Mouse (Mus musculus) CH12.LX (cell line): ENCODE results near the gene Lifr. TPM values are rescaled to one million over a fixed set of nuclear protein-coding genes. Genes with fewer than 3 reads are reported as not detected.

Source experiments
- DNase-seq: peaks from one replicate; pipeline ENCODE4 v3.0.0-alpha.2; 2013; ENCODE audit errors: extremely low read depth
- H3K27ac ChIP-seq: 2 replicates; pipeline ENCODE4 v1.5.1; 2012; ENCODE audit warnings: low read depth, mild to moderate bottlenecking, control low read depth, moderate library complexity; ENCODE audit not compliant: insufficient read depth
- H3K27me3 ChIP-seq: replicated peaks from 2 replicates; pipeline ENCODE3; 2012; ENCODE audit warnings: inconsistent platforms
- H3K36me3 ChIP-seq, 2 experiments: replicated peaks in 1 of 2; 2 replicates each; pipeline versions ENCODE3 to v1.6.1; 2012; ENCODE audit warnings: inconsistent platforms in 1 of 2, low read length in 1 of 2, mild to moderate bottlenecking in 1 of 2, mixed read lengths in 1 of 2, moderate library complexity in 1 of 2; ENCODE audit not compliant: control insufficient read depth in 1 of 2, insufficient read depth in 1 of 2
- H3K4me1 ChIP-seq, 2 experiments: 2 replicates each; pipeline ENCODE4 v1.6.1; 2012; ENCODE audit warnings: inconsistent platforms in 1 of 2, moderate library complexity in 1 of 2; ENCODE audit not compliant: insufficient read depth in 2 of 2, control insufficient read depth in 1 of 2
- H3K4me2 ChIP-seq: 2 replicates; pipeline ENCODE4 v1.6.1; 2012; ENCODE audit warnings: low read depth, mild to moderate bottlenecking, control low read depth; ENCODE audit not compliant: poor library complexity, insufficient read depth, severe bottlenecking
- H3K4me3 ChIP-seq, 3 experiments: fragments of 150-350 bp in 1 of 3; sonication (generic) in 1 of 3; replicated peaks in 1 of 3; 2 replicates each; pipeline versions ENCODE3 to v1.5.1; 2011 to 2012; ENCODE audit warnings: low read depth in 2 of 3, low read length in 2 of 3, mild to moderate bottlenecking in 2 of 3, moderate library complexity in 2 of 3, control low read depth in 1 of 3, improper control_type of control experiment in 1 of 3, inconsistent platforms in 1 of 3, mixed read lengths in 1 of 3; ENCODE audit not compliant: poor library complexity in 1 of 3
- H3K79me2 ChIP-seq: replicated peaks from 2 replicates; pipeline ENCODE4 v1.6.1; 2012; ENCODE audit warnings: mild to moderate bottlenecking, moderate library complexity; ENCODE audit not compliant: control insufficient read depth, poor library complexity, insufficient read depth, severe bottlenecking; ENCODE audit errors: extremely low read depth
- H3K9ac ChIP-seq: 2 replicates; pipeline ENCODE4 v1.6.1; 2012; ENCODE audit warnings: low read depth, mild to moderate bottlenecking, control low read depth, moderate library complexity; ENCODE audit not compliant: insufficient read depth
- H3K9me3 ChIP-seq: replicated peaks from 2 replicates; pipeline ENCODE3; 2012; ENCODE audit warnings: low read length, inconsistent platforms, mixed read lengths
- CHD1 ChIP-seq: IDR thresholded peaks from 2 replicates; pipeline ENCODE4 v1.6.1; 2012; ENCODE audit warnings: low read depth, low read length, improper control_type of control experiment, inconsistent platforms
- CHD2 ChIP-seq: IDR thresholded peaks from 2 replicates; pipeline ENCODE4 v1.6.1; 2011; ENCODE audit warnings: low read length, improper control_type of control experiment
- CTCF ChIP-seq, 2 experiments: IDR thresholded peaks in 1 of 2; conservative IDR thresholded peaks in 1 of 2; 2 replicates each; pipeline ENCODE4 v1.5.1; 2011 to 2012; ENCODE audit warnings: low read depth in 2 of 2, low read length in 2 of 2, improper control_type of control experiment in 1 of 2, inconsistent platforms in 1 of 2, mild to moderate bottlenecking in 1 of 2, moderate library complexity in 1 of 2
- E2F4 ChIP-seq: IDR thresholded peaks from 2 replicates; pipeline ENCODE4 v1.6.1; 2011; ENCODE audit warnings: low read depth, low read length, improper control_type of control experiment; ENCODE audit not compliant: insufficient replicate concordance
- ELF1 ChIP-seq: IDR thresholded peaks from 2 replicates; pipeline ENCODE4 v1.6.1; 2014; ENCODE audit warnings: low read depth, mild to moderate bottlenecking, inconsistent platforms, low read length, improper control_type of control experiment
- GABPA ChIP-seq: IDR thresholded peaks from 2 replicates; pipeline ENCODE4 v1.6.1; 2012; ENCODE audit warnings: low read depth, low read length, improper control_type of control experiment, inconsistent platforms; ENCODE audit not compliant: insufficient replicate concordance
- HCFC1 ChIP-seq: IDR thresholded peaks from 2 replicates; pipeline ENCODE4 v1.6.1; 2012; ENCODE audit warnings: low read depth, mild to moderate bottlenecking, inconsistent platforms, low read length, improper control_type of control experiment
- IRF4 ChIP-seq: IDR thresholded peaks from 2 replicates; pipeline ENCODE4 v1.6.1; 2014; ENCODE audit warnings: low read depth, mild to moderate bottlenecking, inconsistent platforms, low read length, improper control_type of control experiment
- JUN ChIP-seq: IDR thresholded peaks from 2 replicates; pipeline ENCODE4 v1.6.1; 2011; ENCODE audit warnings: low read depth, mild to moderate bottlenecking, low read length, improper control_type of control experiment, moderate library complexity; ENCODE audit not compliant: insufficient read depth
- JUND ChIP-seq: conservative IDR thresholded peaks from 2 replicates; pipeline ENCODE4 v1.6.1; 2011; ENCODE audit warnings: low read depth, low read length, improper control_type of control experiment
- KAT2A ChIP-seq: IDR thresholded peaks from 2 replicates; pipeline ENCODE4 v1.6.1; 2012; ENCODE audit warnings: low read length, improper control_type of control experiment, inconsistent platforms; ENCODE audit not compliant: insufficient replicate concordance
- MAFK ChIP-seq: IDR thresholded peaks from 2 replicates; pipeline ENCODE4 v1.6.1; 2011; ENCODE audit warnings: low read length, improper control_type of control experiment; ENCODE audit not compliant: insufficient replicate concordance
- MAX ChIP-seq: IDR thresholded peaks from 2 replicates; pipeline ENCODE4 v1.6.1; 2011; ENCODE audit warnings: low read length, improper control_type of control experiment
- MAZ ChIP-seq: IDR thresholded peaks from 2 replicates; pipeline ENCODE4 v1.6.1; 2012; ENCODE audit warnings: low read depth, mild to moderate bottlenecking, inconsistent platforms, low read length, improper control_type of control experiment, moderate library complexity
- MEF2A ChIP-seq: IDR thresholded peaks from 2 replicates; pipeline ENCODE4 v1.6.1; 2014; ENCODE audit warnings: low read depth, mild to moderate bottlenecking, inconsistent platforms, low read length, improper control_type of control experiment, borderline replicate concordance
- MYC ChIP-seq: IDR thresholded peaks from 2 replicates; pipeline ENCODE4 v1.6.1; 2011; ENCODE audit warnings: low read depth, mild to moderate bottlenecking, improper control_type of control experiment, low read length
- NELFE ChIP-seq: IDR thresholded peaks from 2 replicates; pipeline ENCODE4 v1.6.1; 2011; ENCODE audit warnings: low read depth, low read length, improper control_type of control experiment
- NRF1 ChIP-seq: IDR thresholded peaks from 2 replicates; pipeline ENCODE4 v1.6.1; 2014; ENCODE audit warnings: low read depth, mild to moderate bottlenecking, inconsistent platforms, low read length, improper control_type of control experiment, moderate library complexity
- PAX5 ChIP-seq: IDR thresholded peaks from 2 replicates; pipeline ENCODE4 v1.6.1; 2012; ENCODE audit warnings: low read length, inconsistent platforms, mixed read lengths
- RAD21 ChIP-seq: IDR thresholded peaks from 2 replicates; pipeline ENCODE4 v1.6.1; 2011; ENCODE audit warnings: low read depth, mild to moderate bottlenecking, low read length, improper control_type of control experiment, moderate library complexity
- RCOR1 ChIP-seq: conservative IDR thresholded peaks from 2 replicates; pipeline ENCODE4 v1.6.1; 2012; ENCODE audit warnings: low read depth, mild to moderate bottlenecking, inconsistent platforms, low read length, improper control_type of control experiment
- SIN3A ChIP-seq: IDR thresholded peaks from 2 replicates; pipeline ENCODE4 v1.6.1; 2012; ENCODE audit warnings: low read length, improper control_type of control experiment, inconsistent platforms
- SMC3 ChIP-seq: IDR thresholded peaks from 2 replicates; pipeline ENCODE4 v1.6.1; 2011; ENCODE audit warnings: low read depth, low read length, improper control_type of control experiment
- TBP ChIP-seq: conservative IDR thresholded peaks from 2 replicates; pipeline ENCODE4 v1.6.1; 2011; ENCODE audit warnings: low read depth, low read length, improper control_type of control experiment
- UBTF ChIP-seq: IDR thresholded peaks from 2 replicates; pipeline ENCODE4 v1.6.1; 2012; ENCODE audit warnings: low read depth, mild to moderate bottlenecking, inconsistent platforms, low read length, improper control_type of control experiment, moderate library complexity
- USF1 ChIP-seq: IDR thresholded peaks from 2 replicates; pipeline ENCODE4 v1.6.1; 2014; ENCODE audit warnings: low read depth, mild to moderate bottlenecking, inconsistent platforms, low read length, improper control_type of control experiment
- ZC3H11A ChIP-seq: IDR thresholded peaks from 2 replicates; pipeline ENCODE4 v1.6.1; 2012; ENCODE audit warnings: low read depth, mild to moderate bottlenecking, inconsistent platforms, low read length, improper control_type of control experiment
- ZMIZ1 ChIP-seq: IDR thresholded peaks from 2 replicates; pipeline ENCODE4 v1.6.1; 2012; ENCODE audit warnings: low read depth, mild to moderate bottlenecking, inconsistent platforms, low read length, improper control_type of control experiment
- ZNF384 ChIP-seq: IDR thresholded peaks from 2 replicates; pipeline ENCODE4 v1.6.1; 2012; ENCODE audit warnings: low read depth, low read length, improper control_type of control experiment, inconsistent platforms
- dilution Hi-C: fragments of 300-500 bp; cut with MboI; formaldehyde crosslinking; loops from 2 replicates; pipeline ENCODE4 v1.14.3; 2020; ENCODE audit warnings: low sequenced_read_pairs; ENCODE audit not compliant: extremely low pct_unique_long_range_greater_than_20kb, extremely low pct_ligation_motif_present
- in situ Hi-C: fragments of 300-500 bp; cut with MboI; formaldehyde crosslinking; loops from 3 replicates; pipeline ENCODE4 v1.14.3; 2019; ENCODE audit warnings: low sequenced_read_pairs, low pct_ligation_motif_present, low pct_unique_long_range_greater_than_20kb, mixed read lengths
- polyA plus RNA-seq: library from polyadenylated mRNA; unstranded; fragments of >175 nt; gene quantifications from 2 replicates; pipeline ENCODE4 v1.2.1, GENCODE M21; 2012; ENCODE audit warnings: low read depth; ENCODE audit not compliant: insufficient read length
- total RNA-seq, 2 experiments: library from RNA; depleted of rRNA; stranded (reverse); fragments of 300-350 nt in 1 of 2; fragments of >200 nt in 1 of 2; gene quantifications; 2 replicates each; pipeline ENCODE4 v1.2.3; 2012 to 2014

The Lifr gene
- total and polyA plus RNA-seq, 3 experiments, result 0.03 TPM; not detected in 2

- Histone ChIP-seq H3K4me2 (no peak overlapping the region), H3K9ac (no peak overlapping the region), H3K79me2 (no peaks in the 10 kb centered on the region), H3K36me3 (no peaks in the 10 kb centered on the region), H3K27me3 (no peaks in the 10 kb centered on the region), H3K9me3 (no peaks in the 10 kb centered on the region), H3K4me1 (peaks cover 0 to 7% of the 10 kb centered on the region in 2 experiments; a peak in 1 of 4 replicates), H3K4me3 (no peak overlapping the region), H3K27ac (no peak overlapping the region)
- in situ Hi-C loops (no loop called here), dilution Hi-C loops (no loop called here)
- TF ChIP-seq CTCF (conservative IDR thresholded peaks at IDR 0.05 in 1 of 2, IDR thresholded peaks at IDR 0.05 in 1 of 2; ENCODE audit: low read depth in 2 of 2, low read length in 2 of 2), result no peak
- TF ChIP-seq MAX, result no peak
- TF ChIP-seq USF1, result no peak
- TF ChIP-seq CHD2, result no peak
- no peak for TF ChIP-seq RCOR1
- TF ChIP-seq ELF1, result no peak
- TF ChIP-seq TBP, result no peak
- no peak for TF ChIP-seq CHD1
- TF ChIP-seq SMC3, result no peak
- no peak for TF ChIP-seq JUND
- DNase-seq, result no peak
Observed at GRCm38 (mm10) chr15:7060522-7060921, 29.9 kb upstream of the Lifr start.

GRCm38 (mm10) chr15:7061995-7062697 lies 28.3 kb upstream of the Lifr start:
- H3K4me3 ChIP-seq, result no peak overlapping the region
- in situ Hi-C loops, result no loop called here
- H3K4me2 ChIP-seq, result no peak overlapping the region

GRCm38 (mm10) chr15:7062698-7063009 lies 27.8 kb upstream of the Lifr start:
- in situ Hi-C loops, result no loop called here
- Histone ChIP-seq H3K4me3 (no peak overlapping the region), H3K36me3 (no peaks in the 10 kb centered on the region), H3K9ac (no peak overlapping the region), H3K4me2 (no peak overlapping the region), H3K9me3 (no peaks in the 10 kb centered on the region), H3K4me1 (no peaks in the 10 kb centered on the region), H3K27ac (no peak overlapping the region), H3K27me3 (no peaks in the 10 kb centered on the region), H3K79me2 (no peaks in the 10 kb centered on the region)
- no peak for DNase-seq
- dilution Hi-C loops, result no loop called here
- no peak for TF ChIP-seq UBTF
- no peak for TF ChIP-seq CTCF (conservative IDR thresholded peaks at IDR 0.05 in 1 of 2, IDR thresholded peaks at IDR 0.05 in 1 of 2; ENCODE audit: low read depth in 2 of 2, low read length in 2 of 2)
- TF ChIP-seq RCOR1, result no peak
- no peak for TF ChIP-seq SIN3A
- no peak for TF ChIP-seq JUND
- no peak for TF ChIP-seq PAX5
- no peak for TF ChIP-seq HCFC1
- no peak for TF ChIP-seq JUN
- TF ChIP-seq ZNF384, result no peak
- TF ChIP-seq IRF4, result no peak
- TF ChIP-seq RAD21, result no peak
- no peak for TF ChIP-seq SMC3
- TF ChIP-seq MYC, result no peak
- no peak for TF ChIP-seq MAFK
- no peak for TF ChIP-seq MAZ
- no peak for TF ChIP-seq ZC3H11A

More at GRCm38 (mm10) chr15:7061995-7062697, 28.3 kb upstream of the Lifr start:
- Histone ChIP-seq H3K4me1 (peaks cover 0 to 3% of the 10 kb centered on the region in 2 experiments; a peak in 1 of 4 replicates), H3K9ac (no peak overlapping the region), H3K9me3 (no peaks in the 10 kb centered on the region), H3K27me3 (no peaks in the 10 kb centered on the region), H3K79me2 (no peaks in the 10 kb centered on the region), H3K27ac (no peak overlapping the region), H3K36me3 (no peaks in the 10 kb centered on the region)
- TF ChIP-seq MYC, result no peak
- TF ChIP-seq CHD1, result no peak
- no peak for TF ChIP-seq NELFE
- no peak for TF ChIP-seq ZMIZ1
- no peak for TF ChIP-seq ZC3H11A
- no peak for TF ChIP-seq TBP
- TF ChIP-seq NRF1, result no peak
- no peak for TF ChIP-seq KAT2A
- TF ChIP-seq E2F4, result no peak
- no peak for TF ChIP-seq MEF2A
- TF ChIP-seq MAZ, result no peak
- TF ChIP-seq CHD2, result no peak
- TF ChIP-seq IRF4, result no peak
- no peak for TF ChIP-seq GABPA
- dilution Hi-C loops, result no loop called here
- DNase-seq, result no peak
